Mouse (Mus musculus) spleen, adult 10 weeks (tissue): ENCODE data around the gene Usp24. TPM values are rescaled to one million over a fixed set of nuclear protein-coding genes. Genes with fewer than 3 reads are reported as not detected.

Experiments
- polyA plus RNA-seq: library from polyadenylated mRNA; stranded (reverse); fragments of 350-450 nt; fragmentation: Illumina TruSeq; extraction: RNeasy Lipid Tissue Mini Kit (QIAGEN cat#74804); gene quantifications from one replicate; pipeline ENCODE4 v1.2.3, GENCODE M21; 2015; ENCODE audit warnings: low replicate concordance; ENCODE audit not compliant: insufficient read depth

Gene Usp24
- 56.6 TPM for polyA plus RNA-seq

DNA sequence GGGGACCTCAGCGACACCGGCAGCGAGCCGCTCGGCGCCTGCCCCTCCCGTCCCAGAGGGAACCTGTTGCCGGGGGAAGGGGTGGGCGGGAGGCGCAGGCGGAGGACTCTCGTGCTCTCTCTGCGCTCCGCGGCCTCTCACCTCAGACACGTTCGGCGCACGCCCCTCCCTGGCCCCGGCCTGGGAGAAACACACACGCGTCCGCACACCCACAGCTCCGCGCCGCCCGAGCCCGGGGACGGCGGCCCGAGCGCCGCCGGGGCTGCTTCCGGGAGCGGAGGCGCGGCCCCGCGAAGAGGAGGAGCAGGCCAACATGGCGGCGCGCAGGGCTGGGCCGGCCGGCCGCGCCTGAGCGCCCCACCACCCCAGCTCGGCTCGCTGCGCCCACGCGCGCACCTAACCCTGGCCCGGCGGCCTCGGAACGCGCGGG is at the start of gene Usp24:
Gene Usp24 (plus strand): TSS at position 293 of the 430 bp plus-strand sequence.

Other genes starting within 250 kb of the Usp24 start
- gene Pcsk9, start 148.1 kb downstream of the Usp24 start, polyA plus RNA-seq, result not detected
- gene Bsnd, start 176.1 kb downstream of the Usp24 start, polyA plus RNA-seq, result not detected
- 8.1 TPM for gene Dhcr24, start 244.8 kb downstream of the Usp24 start, polyA plus RNA-seq